8 mouse cellular contexts compared by ENCODE assay signal in the genomic region with DNA sequence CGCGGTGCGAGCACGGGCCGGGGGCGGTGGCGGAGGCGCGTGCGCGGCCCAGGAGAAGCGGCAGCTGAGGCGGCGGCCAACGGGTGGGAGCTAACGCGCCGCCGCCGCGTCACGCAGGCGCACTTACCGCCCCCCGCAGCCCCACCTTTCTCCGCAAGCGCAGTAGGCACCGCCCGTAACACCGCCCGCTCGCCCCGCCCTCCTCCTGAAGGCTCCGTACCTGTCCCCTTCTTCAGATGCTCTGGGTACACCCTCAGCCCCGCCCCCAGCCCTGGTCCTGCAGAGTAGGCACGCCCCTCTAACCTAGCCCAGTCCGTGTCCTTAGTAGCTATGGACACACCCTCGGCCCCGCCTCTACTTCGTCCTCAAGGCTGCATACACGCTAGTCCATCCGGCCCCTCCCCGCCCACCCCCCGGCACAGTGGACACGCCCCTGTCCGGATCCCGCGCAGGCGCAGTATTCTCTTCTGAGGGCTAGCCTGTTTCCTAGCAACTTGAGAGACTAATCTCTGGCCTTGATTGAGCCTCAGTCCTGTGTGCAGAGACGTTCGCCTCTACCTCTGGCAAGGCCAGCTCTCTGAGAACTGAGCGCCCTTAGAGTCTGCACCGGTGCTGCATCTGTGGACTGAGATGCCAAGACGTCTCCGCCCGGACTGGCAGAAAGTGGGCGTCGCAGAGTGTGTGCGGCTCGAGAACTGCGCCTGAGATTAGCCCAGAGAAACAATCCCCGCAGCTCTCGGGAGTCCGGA. TPM values are rescaled to one million over a fixed set of nuclear protein-coding genes. Genes with fewer than 3 reads are reported as not detected.
DNase-seq lines count a peak whose midpoint lies in the region; ATAC-seq and TF ChIP-seq lines count a peak whose summit lies in the region.

A gene (minus strand): TSS at position 124 of the 749 bp plus-strand sequence.

- H3K9ac ChIP-seq in kidney, embryonic 14.5 days (ENCODE audit: low read depth, low read length) = peak within 1 kb of the TSS; percentile 96
- H3K9ac ChIP-seq in limb, embryonic 15.5 days = peak within 1 kb of the TSS; percentile 95

- peak within 1 kb of the TSS; percentile 76 for H3K4me3 ChIP-seq in bone marrow macrophage, adult 2 months (ENCODE audit: insufficient read depth, low read length)
- peak within 1 kb of the TSS; percentile 80 for H3K4me3 ChIP-seq in embryonic fibroblast, embryonic 13.5 days (ENCODE audit: insufficient read depth, low read length)
- peak within 1 kb of the TSS; percentile 94 for H3K4me3 ChIP-seq in kidney, embryonic 14.5 days (ENCODE audit: low read length)
- peak within 1 kb of the TSS; percentile 93 for H3K4me3 ChIP-seq in limb, embryonic 15.5 days

- H3K36me3 ChIP-seq in kidney, embryonic 14.5 days (ENCODE audit: control insufficient read depth, insufficient read depth, low read length) = no peaks in the 10 kb centered on the region
- no peaks in the 10 kb centered on the region for H3K36me3 ChIP-seq in limb, embryonic 15.5 days

- TF ChIP-seq POLR2A in bone marrow macrophage, adult 2 months (IDR thresholded peaks at IDR 0.05; ENCODE audit: borderline replicate concordance, low read depth, low read length) = no peak
- peak; percentile 60 for TF ChIP-seq POLR2A in embryonic fibroblast, embryonic 13.5 days (IDR thresholded peaks at IDR 0.05; ENCODE audit: low read depth, low read length)

- peak; percentile 99 for ATAC-seq in kidney, embryonic 14.5 days (ENCODE audit: low FRiP score, low TSS enrichment)
- ATAC-seq in limb, embryonic 15.5 days (ENCODE audit: insufficient number of reproducible peaks, low FRiP score, low TSS enrichment, low read depth) = peak; percentile 100

- peak within 1 kb of the TSS; percentile 86 for H3K4me2 ChIP-seq in kidney, embryonic 14.5 days (replicated peaks; ENCODE audit: low read depth, low read length)
- peak within 1 kb of the TSS; percentile 81 for H3K4me2 ChIP-seq in limb, embryonic 15.5 days

- under 1% methylated on average over 51 of the region's 64 CpGs for WGBS in kidney, embryonic 14.5 days
- under 1% methylated on average over 42 of the region's 64 CpGs for WGBS in limb, embryonic 15.5 days

- H3K9me3 ChIP-seq in kidney, embryonic 14.5 days (ENCODE audit: control insufficient read depth, low read length) = no peaks in the 10 kb centered on the region
- H3K9me3 ChIP-seq in limb, embryonic 15.5 days = no peaks in the 10 kb centered on the region

- no peaks in the 10 kb centered on the region for H3K27me3 ChIP-seq in kidney, embryonic 14.5 days (ENCODE audit: control insufficient read depth, insufficient read depth, low read length)
- no peaks in the 10 kb centered on the region for H3K27me3 ChIP-seq in limb, embryonic 15.5 days

- no peak for TF ChIP-seq CTCF in bone marrow macrophage, adult 2 months (IDR thresholded peaks at IDR 0.05; ENCODE audit: low read depth, low read length)
- TF ChIP-seq CTCF in embryonic fibroblast, embryonic 13.5 days (IDR thresholded peaks at IDR 0.05; ENCODE audit: borderline replicate concordance, insufficient read depth, low read length) = no peak

- H3K4me1 ChIP-seq in bone marrow macrophage, adult 2 months (ENCODE audit: control insufficient read depth, insufficient read depth, low read length) = peaks cover 30% of the 10 kb centered on the region
- peaks cover 11% of the 10 kb centered on the region; the same call in 1 of the 2 replicates for H3K4me1 ChIP-seq in embryonic fibroblast, embryonic 13.5 days (ENCODE audit: control insufficient read depth, insufficient read depth, low read length)
- H3K4me1 ChIP-seq in kidney, embryonic 14.5 days (ENCODE audit: control insufficient read depth, insufficient read depth, low read length) = peaks cover 28% of the 10 kb centered on the region
- H3K4me1 ChIP-seq in limb, embryonic 15.5 days = peaks cover 36% of the 10 kb centered on the region

- DNase-seq in A20 (ENCODE audit: low read depth, low spot score) = peak; percentile 100
- DNase-seq in heart, adult 9 months (ENCODE audit: low spot score in 2 of 2) = peak; percentile 100
- DNase-seq in monocyte, adult 2 months (ENCODE audit: low read depth in 1 of 2, low spot score in 2 of 2) = peak; percentile 97 to 98
- DNase-seq in spleen, postnatal 36 days (ENCODE audit: low spot score in 2 of 2) = peak; percentile 100

- 0 out of 2 replicates have a peak within 1 kb of the TSS, but pooled peaks have one; percentile 7 for H3K27ac ChIP-seq in bone marrow macrophage, adult 2 months (ENCODE audit: insufficient read depth, low read depth, low read length)
- no peak within 1 kb of the TSS for H3K27ac ChIP-seq in embryonic fibroblast, embryonic 13.5 days (ENCODE audit: insufficient read depth, low read length)
- peak within 1 kb of the TSS; percentile 82 for H3K27ac ChIP-seq in kidney, embryonic 14.5 days (ENCODE audit: low read depth, low read length)
- H3K27ac ChIP-seq in limb, embryonic 15.5 days = peak within 1 kb of the TSS; percentile 90

RNA-seq across cellular contexts. Expression of the gene that starts here (rescaled TPM):
- polyA plus RNA-seq in bone marrow macrophage, adult 2 months (2012; ENCODE audit: insufficient read depth, insufficient read length, missing spikeins) = 11.3 and 12.0 TPM in 2 replicates
- polyA plus RNA-seq in embryonic fibroblast, embryonic 13.5 days (2011; ENCODE audit: insufficient read length, low read depth, missing spikeins) = 52.1 and 59.0 TPM in 2 replicates
- 12.6 and 24.8 TPM in 2 replicates for polyA plus RNA-seq in kidney, embryonic 14.5 days (2014; fragmentation: Nextera tagmentation; extraction: Ambion mirVana)
- polyA plus RNA-seq in limb, embryonic 15.5 days (2015; fragmentation: Nextera tagmentation; extraction: Ambion mirVana) = 15.9 and 19.1 TPM in 2 replicates
